Mouse (Mus musculus) small intestine, adult 2 months (tissue): ENCODE results near the gene Slc17a7.

Source experiments
- CTCF ChIP-seq: fragments of 200-500 bp; IDR thresholded peaks from 2 replicates; pipeline ENCODE4 v1.5.1; 2012; ENCODE audit warnings: low read depth, mild to moderate bottlenecking, control low read depth, inconsistent platforms, low read length, moderate library complexity, mixed read lengths; ENCODE audit not compliant: insufficient replicate concordance, insufficient read length; ENCODE audit errors: extremely low read depth
- POLR2A ChIP-seq: fragments of 200-500 bp; IDR thresholded peaks from 2 replicates; pipeline ENCODE4 v1.6.1; 2012; ENCODE audit warnings: low read depth, mild to moderate bottlenecking, control low read depth, inconsistent platforms, low read length, moderate library complexity

DNA sequence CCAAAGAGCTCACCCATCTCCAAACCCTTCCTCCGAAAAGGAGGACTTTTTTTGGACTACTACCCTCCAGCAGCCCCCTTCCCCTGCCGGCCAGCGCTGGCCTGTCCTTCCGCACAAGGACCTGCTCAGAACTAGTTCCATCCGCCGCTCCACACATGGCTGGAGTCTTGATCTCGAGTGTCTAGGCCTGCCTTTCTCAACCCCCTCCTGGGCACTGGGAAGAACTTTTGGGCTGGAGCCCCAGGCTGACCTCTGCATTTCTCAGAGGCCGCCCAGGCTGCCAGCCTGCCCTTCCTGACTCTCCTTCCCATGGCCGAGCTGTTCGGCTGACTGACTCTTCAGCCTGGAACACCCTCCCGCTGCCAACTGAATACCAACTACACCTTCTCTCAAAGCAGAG lies 18.9 kb downstream of the Slc17a7 start:
- TF ChIP-seq POLR2A (no peak), CTCF (no peak)
